Mouse (Mus musculus): ENCODE results near the gene 4930402K13Rik. TPM values are rescaled to one million over a fixed set of nuclear protein-coding genes. Genes with fewer than 3 reads are reported as not detected.

4930402K13Rik gene
- polyA plus RNA-seq, 1 experiment from 2014 or later = not detected

Other genes starting within 250 kb of the 4930402K13Rik start
- not detected in 2 replicates for gene Gm5751, start 230.3 kb upstream of the 4930402K13Rik start, polyA plus RNA-seq (2015; fragmentation: Nextera tagmentation; extraction: Ambion mirVana)
- 17.5 and 20.7 TPM in 2 replicates for gene B630019K06Rik, start 212.2 kb upstream of the 4930402K13Rik start, polyA plus RNA-seq (2015; fragmentation: Nextera tagmentation; extraction: Ambion mirVana)
- gene Fthl17b, start 141.6 kb upstream of the 4930402K13Rik start, polyA plus RNA-seq (2015; fragmentation: Nextera tagmentation; extraction: Ambion mirVana) = not detected in 2 replicates
- not detected in 2 replicates for gene Fthl17c, start 128.0 kb upstream of the 4930402K13Rik start, polyA plus RNA-seq (2015; fragmentation: Nextera tagmentation; extraction: Ambion mirVana)
- gene Fthl17d, start 117.8 kb upstream of the 4930402K13Rik start, polyA plus RNA-seq (2015; fragmentation: Nextera tagmentation; extraction: Ambion mirVana) = not detected in 2 replicates
- gene Fthl17e, start 71.1 kb upstream of the 4930402K13Rik start, polyA plus RNA-seq (2015; fragmentation: Nextera tagmentation; extraction: Ambion mirVana) = not detected in 2 replicates
- gene Fthl17f, start 41.5 kb upstream of the 4930402K13Rik start, polyA plus RNA-seq (2015; fragmentation: Nextera tagmentation; extraction: Ambion mirVana) = not detected in 2 replicates
- gene Lancl3, start 95.3 kb downstream of the 4930402K13Rik start, polyA plus RNA-seq (2015; fragmentation: Nextera tagmentation; extraction: Ambion mirVana) = 1.7 and 1.8 TPM in 2 replicates
- not detected in 2 replicates for gene Gm14862, start 152.3 kb downstream of the 4930402K13Rik start, polyA plus RNA-seq (2015; fragmentation: Nextera tagmentation; extraction: Ambion mirVana)
- 2.7 and 3.5 TPM in 2 replicates for gene Xk, start 168.2 kb downstream of the 4930402K13Rik start, polyA plus RNA-seq (2015; fragmentation: Nextera tagmentation; extraction: Ambion mirVana)
- gene H2al1m, start 179.2 kb downstream of the 4930402K13Rik start, polyA plus RNA-seq (2015; fragmentation: Nextera tagmentation; extraction: Ambion mirVana) = not detected in 2 replicates
- not detected in 2 replicates for gene H2al1k, start 246.1 kb downstream of the 4930402K13Rik start, polyA plus RNA-seq (2015; fragmentation: Nextera tagmentation; extraction: Ambion mirVana)